Mouse (Mus musculus) MEL (cell line): ENCODE measurements around the gene Mylk. TPM values are rescaled to one million over a fixed set of nuclear protein-coding genes. Genes with fewer than 3 reads are reported as not detected.

Source experiments
- DNase-seq: peaks from one replicate; pipeline ENCODE4 v3.0.0; 2011; ENCODE audit warnings: low read depth, low spot score
- H3K27ac ChIP-seq: 2 replicates; pipeline ENCODE4 v1.5.1; 2012; ENCODE audit warnings: low read depth, mild to moderate bottlenecking, control low read depth, low read length, moderate library complexity; ENCODE audit not compliant: control insufficient read depth
- H3K27me3 ChIP-seq, 2 experiments: fragments of 150-350 bp in 1 of 2; sonication (generic) in 1 of 2; 2 replicates each; pipeline ENCODE4 v1.6.1; 2012; ENCODE audit warnings: low read length in 2 of 2, mild to moderate bottlenecking in 2 of 2, improper control_type of control experiment in 1 of 2, moderate library complexity in 1 of 2; ENCODE audit not compliant: insufficient read depth in 2 of 2, control insufficient read depth in 1 of 2
- H3K36me3 ChIP-seq, 2 experiments: 2 replicates each; pipeline ENCODE4 v1.6.1; 2012 to 2014; ENCODE audit warnings: low read length in 2 of 2, improper control_type of control experiment in 1 of 2, inconsistent platforms in 1 of 2, mild to moderate bottlenecking in 1 of 2; ENCODE audit not compliant: insufficient read depth in 2 of 2, control insufficient read depth in 1 of 2
- H3K4me1 ChIP-seq, 2 experiments: fragments of 150-350 bp in 1 of 2; sonication (generic) in 1 of 2; 2 replicates each; pipeline ENCODE4 v1.6.1; 2012; ENCODE audit warnings: low read length in 2 of 2, improper control_type of control experiment in 1 of 2, mild to moderate bottlenecking in 1 of 2; ENCODE audit not compliant: insufficient read depth in 2 of 2, control insufficient read depth in 1 of 2
- H3K4me3 ChIP-seq, 2 experiments: fragments of 150-350 bp in 1 of 2; sonication (generic) in 1 of 2; 2 replicates each; pipeline ENCODE4 v1.5.1; 2012; ENCODE audit warnings: low read depth in 2 of 2, low read length in 2 of 2, mild to moderate bottlenecking in 2 of 2, moderate library complexity in 2 of 2, control low read depth in 1 of 2, improper control_type of control experiment in 1 of 2; ENCODE audit not compliant: control insufficient read depth in 1 of 2, insufficient read depth in 1 of 2
- H3K79me2 ChIP-seq: 2 replicates; pipeline ENCODE4 v1.6.1; 2012; ENCODE audit warnings: mild to moderate bottlenecking, low read length, moderate library complexity; ENCODE audit not compliant: control insufficient read depth, poor library complexity, insufficient read depth
- H3K9ac ChIP-seq: 2 replicates; pipeline ENCODE4 v1.6.1; 2012; ENCODE audit warnings: low read depth, mild to moderate bottlenecking, control low read depth, low read length, moderate library complexity; ENCODE audit not compliant: control insufficient read depth, poor library complexity, severe bottlenecking
- H3K9me3 ChIP-seq: fragments of 150-350 bp; sonication (generic); replicated peaks from 2 replicates; pipeline ENCODE4 v1.6.1; 2012; ENCODE audit warnings: mild to moderate bottlenecking, low read length, improper control_type of control experiment, moderate library complexity; ENCODE audit not compliant: insufficient read depth
- BHLHE40 ChIP-seq: IDR thresholded peaks from 2 replicates; pipeline ENCODE4 v1.6.1; 2012; ENCODE audit warnings: low read depth, mild to moderate bottlenecking, inconsistent platforms, low read length, improper control_type of control experiment, borderline replicate concordance
- CHD1 ChIP-seq: IDR thresholded peaks from 2 replicates; pipeline ENCODE4 v1.6.1; 2012; ENCODE audit warnings: low read depth, mild to moderate bottlenecking, inconsistent platforms, low read length, improper control_type of control experiment
- CHD2 ChIP-seq: IDR thresholded peaks from 2 replicates; pipeline ENCODE4 v1.6.1; 2011; ENCODE audit warnings: low read length, improper control_type of control experiment
- CTCF ChIP-seq, 3 experiments: IDR thresholded peaks in 2 of 3; conservative IDR thresholded peaks in 1 of 3; 2 replicates each; pipeline ENCODE4 v1.5.1; 2011 to 2012; ENCODE audit warnings: low read length in 3 of 3, low read depth in 2 of 3, mild to moderate bottlenecking in 2 of 3, improper control_type of control experiment in 1 of 3, inconsistent platforms in 1 of 3, mixed read lengths in 1 of 3, moderate library complexity in 1 of 3; ENCODE audit not compliant: control insufficient read depth in 1 of 3, insufficient read depth in 1 of 3, poor library complexity in 1 of 3, severe bottlenecking in 1 of 3
- ELF1 ChIP-seq: IDR thresholded peaks from 2 replicates; pipeline ENCODE4 v1.6.1; 2014; ENCODE audit warnings: low read depth, mild to moderate bottlenecking, inconsistent platforms, low read length, improper control_type of control experiment, moderate library complexity
- EP300 ChIP-seq, 2 experiments: IDR thresholded peaks; 2 replicates each; pipeline ENCODE4 v1.6.1; 2011; ENCODE audit warnings: improper control_type of control experiment in 2 of 2, low read length in 2 of 2, low read depth in 1 of 2, mild to moderate bottlenecking in 1 of 2
- GABPA ChIP-seq: IDR thresholded peaks from 2 replicates; pipeline ENCODE4 v1.6.1; 2012; ENCODE audit warnings: low read depth, mild to moderate bottlenecking, inconsistent platforms, low read length, improper control_type of control experiment, moderate library complexity
- HCFC1 ChIP-seq: IDR thresholded peaks from 2 replicates; pipeline ENCODE4 v1.6.1; 2012; ENCODE audit warnings: low read depth, mild to moderate bottlenecking, inconsistent platforms, low read length, improper control_type of control experiment, moderate library complexity
- KAT2A ChIP-seq: conservative IDR thresholded peaks from 2 replicates; pipeline ENCODE4 v1.6.1; 2012; ENCODE audit warnings: low read depth, low read length, improper control_type of control experiment, inconsistent platforms
- MAX ChIP-seq: IDR thresholded peaks from 2 replicates; pipeline ENCODE4 v1.6.1; 2011; ENCODE audit warnings: low read length, improper control_type of control experiment
- MAZ ChIP-seq: IDR thresholded peaks from 2 replicates; pipeline ENCODE4 v1.6.1; 2012; ENCODE audit warnings: low read depth, mild to moderate bottlenecking, inconsistent platforms, low read length, improper control_type of control experiment
- MXI1 ChIP-seq: IDR thresholded peaks from 2 replicates; pipeline ENCODE4 v1.6.1; 2011; ENCODE audit warnings: mild to moderate bottlenecking, low read depth, low read length, improper control_type of control experiment
- MYC ChIP-seq: IDR thresholded peaks from 2 replicates; pipeline ENCODE4 v1.6.1; 2011; ENCODE audit warnings: low read depth, mild to moderate bottlenecking, low read length, improper control_type of control experiment, moderate library complexity
- NELFE ChIP-seq: IDR thresholded peaks from 2 replicates; pipeline ENCODE4 v1.6.1; 2011; ENCODE audit warnings: low read depth, low read length, improper control_type of control experiment
- POLR2AphosphoS5 ChIP-seq: IDR thresholded peaks from 2 replicates; pipeline ENCODE4 v1.6.1; 2012; ENCODE audit warnings: low read depth, borderline replicate concordance, mild to moderate bottlenecking, inconsistent platforms, low read length, moderate library complexity, mixed read lengths
- RAD21 ChIP-seq: IDR thresholded peaks from 2 replicates; pipeline ENCODE4 v1.6.1; 2011; ENCODE audit warnings: mild to moderate bottlenecking, low read depth, low read length, improper control_type of control experiment
- RCOR1 ChIP-seq: IDR thresholded peaks from 2 replicates; pipeline ENCODE4 v1.6.1; 2012; ENCODE audit warnings: low read depth, mild to moderate bottlenecking, inconsistent platforms, low read length, improper control_type of control experiment
- SIN3A ChIP-seq: IDR thresholded peaks from 2 replicates; pipeline ENCODE4 v1.6.1; 2012; ENCODE audit warnings: low read length, improper control_type of control experiment, inconsistent platforms
- TAL1 ChIP-seq: IDR thresholded peaks from 2 replicates; pipeline ENCODE4 v1.6.1; 2012; ENCODE audit warnings: mild to moderate bottlenecking, inconsistent platforms, low read length, moderate library complexity, mixed read lengths
- TCF12 ChIP-seq: IDR thresholded peaks from 2 replicates; pipeline ENCODE4 v1.6.1; 2014; ENCODE audit warnings: low read depth, mild to moderate bottlenecking, inconsistent platforms, low read length, improper control_type of control experiment, moderate library complexity
- UBTF ChIP-seq: IDR thresholded peaks from 2 replicates; pipeline ENCODE4 v1.6.1; 2012; ENCODE audit warnings: low read depth, mild to moderate bottlenecking, inconsistent platforms, low read length, improper control_type of control experiment, moderate library complexity, borderline replicate concordance; ENCODE audit not compliant: insufficient read depth
- USF1 ChIP-seq: IDR thresholded peaks from 2 replicates; pipeline ENCODE4 v1.6.1; 2014; ENCODE audit warnings: low read depth, mild to moderate bottlenecking, inconsistent platforms, low read length, improper control_type of control experiment, moderate library complexity
- USF2 ChIP-seq, 2 experiments: IDR thresholded peaks; 2 replicates each; pipeline ENCODE4 v1.6.1; 2011 to 2012; ENCODE audit warnings: improper control_type of control experiment in 2 of 2, low read length in 2 of 2, borderline replicate concordance in 1 of 2, inconsistent platforms in 1 of 2, low read depth in 1 of 2, mild to moderate bottlenecking in 1 of 2; ENCODE audit not compliant: insufficient read depth in 1 of 2
- ZC3H11A ChIP-seq: IDR thresholded peaks from 2 replicates; pipeline ENCODE4 v1.6.1; 2012; ENCODE audit warnings: low read depth, mild to moderate bottlenecking, inconsistent platforms, low read length, improper control_type of control experiment
- ZMIZ1 ChIP-seq: IDR thresholded peaks from 2 replicates; pipeline ENCODE4 v1.6.1; 2012; ENCODE audit warnings: low read depth, mild to moderate bottlenecking, inconsistent platforms, low read length, improper control_type of control experiment, moderate library complexity
- polyA plus RNA-seq, 2 experiments: library from polyadenylated mRNA; stranded (reverse) in 1 of 2; unstranded in 1 of 2; fragments of >175 nt in 1 of 2; fragments of >200 nt in 1 of 2; gene quantifications; 2 replicates each; pipeline versions ENCODE4 v1.2.1 to v1.2.4; 2012; ENCODE audit warnings: low replicate concordance in 2 of 2, low read depth in 1 of 2; ENCODE audit not compliant: insufficient read length in 2 of 2, insufficient read depth in 1 of 2, missing spikeins in 1 of 2
- total RNA-seq: library from RNA; depleted of rRNA; stranded (reverse); fragments of 300-350 nt; gene quantifications from 2 replicates; pipeline ENCODE4 v1.2.3, GENCODE M21; 2012

Mylk gene
- total and polyA plus RNA-seq, 3 experiments: not detected

- Histone ChIP-seq H3K36me3 (no peaks in the 10 kb centered on the region), H3K9me3 (no peaks in the 10 kb centered on the region), H3K4me3 (no peak overlapping the region), H3K9ac (no peak overlapping the region), H3K27ac (no peak overlapping the region), H3K4me1 (no peaks in the 10 kb centered on the region), H3K27me3 (no peaks in the 10 kb centered on the region), H3K79me2 (no peaks in the 10 kb centered on the region)
- TF ChIP-seq BHLHE40 (no peak), MAZ (no peak), HCFC1 (no peak), POLR2AphosphoS5 (no peak), KAT2A (no peak)
- no peak for DNase-seq
Measured at GRCm38 (mm10) chr16:34857631-34858030, 112.6 kb downstream of the Mylk start.

GRCm38 (mm10) chr16:34860761-34861160, 115.8 kb downstream of the Mylk start:
- TF ChIP-seq CHD1 (no peak), GABPA (no peak), TCF12 (no peak), CHD2 (no peak), USF2 (IDR thresholded peaks at IDR 0.05; ENCODE audit: borderline replicate concordance in 1 of 2, insufficient read depth in 1 of 2, low read depth in 1 of 2, low read length in 2 of 2) (no peak), RCOR1 (no peak), CTCF (IDR thresholded peaks at IDR 0.05 in 2 of 3, conservative IDR thresholded peaks at IDR 0.05 in 1 of 3; ENCODE audit: control insufficient read depth in 1 of 3, insufficient read depth in 1 of 3, low read depth in 2 of 3, low read length in 3 of 3, poor library complexity in 1 of 3, severe bottlenecking in 1 of 3) (no peak), SIN3A (no peak), NELFE (no peak), RAD21 (no peak)
- DNase-seq: no peak

GRCm38 (mm10) chr16:34861744-34862365, 116.8 kb downstream of the Mylk start:
- Histone ChIP-seq H3K9me3 (no peaks in the 10 kb centered on the region), H3K4me3 (no peak overlapping the region), H3K36me3 (no peaks in the 10 kb centered on the region), H3K27me3 (no peaks in the 10 kb centered on the region), H3K4me1 (no peaks in the 10 kb centered on the region), H3K27ac (no peak overlapping the region), H3K79me2 (no peaks in the 10 kb centered on the region), H3K9ac (no peak overlapping the region)
- TF ChIP-seq ZC3H11A (no peak), ZMIZ1 (no peak), MYC (no peak), TAL1 (no peak), BHLHE40 (no peak), CHD1 (no peak), MXI1 (no peak), HCFC1 (no peak), MAX (no peak), USF1 (no peak), EP300 (IDR thresholded peaks at IDR 0.05; ENCODE audit: low read depth in 1 of 2, low read length in 2 of 2) (no peak), ELF1 (no peak), CTCF (IDR thresholded peaks at IDR 0.05 in 2 of 3, conservative IDR thresholded peaks at IDR 0.05 in 1 of 3; ENCODE audit: control insufficient read depth in 1 of 3, insufficient read depth in 1 of 3, low read depth in 2 of 3, low read length in 3 of 3, poor library complexity in 1 of 3, severe bottlenecking in 1 of 3) (no peak), UBTF (no peak)
- no peak for DNase-seq

More at GRCm38 (mm10) chr16:34860761-34861160, 115.8 kb downstream of the Mylk start:
- Histone ChIP-seq H3K36me3 (no peaks in the 10 kb centered on the region), H3K4me3 (no peak overlapping the region), H3K4me1 (no peaks in the 10 kb centered on the region), H3K79me2 (no peaks in the 10 kb centered on the region), H3K9me3 (no peaks in the 10 kb centered on the region), H3K9ac (no peak overlapping the region), H3K27ac (no peak overlapping the region), H3K27me3 (no peaks in the 10 kb centered on the region)
